Mouse (Mus musculus) limb, embryonic 14.5 days (tissue): ENCODE results near the gene Prkag1. TPM values are rescaled to one million over a fixed set of nuclear protein-coding genes. Genes with fewer than 3 reads are reported as not detected.

Experiments used
- ATAC-seq: fragments of 200-750 bp; cut with Nextera tagmentation; 2 replicates; pipeline ENCODE4 v1.8.0; 2017; ENCODE audit warnings: low read depth, moderate number of reproducible peaks, moderate TSS enrichment; ENCODE audit not compliant: low FRiP score
- DNase-seq: peaks from one replicate; pipeline ENCODE4 v3.0.0-alpha.2; 2015; ENCODE audit warnings: low spot score
- H3K27ac ChIP-seq: fragments of 300-500 bp; sonication (generic); replicated peaks from 2 replicates; pipeline ENCODE4 v1.5.1; 2014; ENCODE audit warnings: low read depth, mild to moderate bottlenecking, low read length, moderate library complexity, mixed read lengths
- H3K27me3 ChIP-seq: fragments of 300-500 bp; sonication (generic); 2 replicates; pipeline ENCODE4 v1.6.1; 2014; ENCODE audit warnings: low read length, mixed read lengths; ENCODE audit not compliant: control insufficient read depth, insufficient read depth
- H3K36me3 ChIP-seq: fragments of 300-500 bp; sonication (generic); 2 replicates; pipeline ENCODE4 v1.6.1; 2014; ENCODE audit warnings: mild to moderate bottlenecking, low read length, moderate library complexity, mixed read lengths; ENCODE audit not compliant: control insufficient read depth, insufficient read depth
- H3K4me1 ChIP-seq: fragments of 300-500 bp; sonication (generic); 2 replicates; pipeline ENCODE4 v1.6.1; 2014; ENCODE audit warnings: antibody characterized with exemption, low read length, mixed read lengths; ENCODE audit not compliant: control insufficient read depth, insufficient read depth
- H3K4me2 ChIP-seq: fragments of 300-500 bp; sonication (generic); replicated peaks from 2 replicates; pipeline ENCODE4 v1.6.1; 2014; ENCODE audit warnings: low read depth, mild to moderate bottlenecking, low read length, moderate library complexity; ENCODE audit not compliant: severe bottlenecking
- H3K4me3 ChIP-seq: fragments of 300-500 bp; sonication (generic); replicated peaks from 2 replicates; pipeline ENCODE4 v1.5.1; 2014; ENCODE audit warnings: low read length
- H3K9ac ChIP-seq: fragments of 300-500 bp; sonication (generic); 2 replicates; pipeline ENCODE4 v1.6.1; 2014; ENCODE audit warnings: mild to moderate bottlenecking, low read depth, low read length, moderate library complexity; ENCODE audit not compliant: severe bottlenecking
- H3K9me3 ChIP-seq: fragments of 300-500 bp; sonication (generic); 2 replicates; pipeline ENCODE4 v1.6.1; 2016; ENCODE audit warnings: low read length; ENCODE audit not compliant: control insufficient read depth
- POLR2A ChIP-seq: fragments of 200-500 bp; IDR thresholded peaks from 2 replicates; pipeline ENCODE4 v1.8.0; 2012; ENCODE audit warnings: inconsistent platforms, mild to moderate bottlenecking, moderate library complexity, borderline replicate concordance; ENCODE audit not compliant: insufficient read depth, insufficient read length; ENCODE audit errors: extremely low read depth
- WGBS: fragments of 180-500 bp; shearing (Covaris S2); extraction: QIAGEN DNeasy Blood & Tissue Kit; methylation state at CpG from one replicate; pipeline ENCODE4 v1.1.7; 2014; 5-methylcytosine and 5-hydroxymethylcytosine counted together
- polyA plus RNA-seq, 2 experiments: library from polyadenylated mRNA; depleted of rRNA in 1 of 2; stranded (reverse) in 1 of 2; unstranded in 1 of 2; fragments of >200 nt; fragmentation: Nextera tagmentation in 1 of 2; extraction: Ambion mirVana in 1 of 2; gene quantifications; 2 replicates each; pipeline versions ENCODE4 v1.2.1 to v1.2.3; 2012 to 2014

Gene Prkag1
- polyA plus RNA-seq, 2 experiments = 82.3 to 93.7 TPM

DNA sequence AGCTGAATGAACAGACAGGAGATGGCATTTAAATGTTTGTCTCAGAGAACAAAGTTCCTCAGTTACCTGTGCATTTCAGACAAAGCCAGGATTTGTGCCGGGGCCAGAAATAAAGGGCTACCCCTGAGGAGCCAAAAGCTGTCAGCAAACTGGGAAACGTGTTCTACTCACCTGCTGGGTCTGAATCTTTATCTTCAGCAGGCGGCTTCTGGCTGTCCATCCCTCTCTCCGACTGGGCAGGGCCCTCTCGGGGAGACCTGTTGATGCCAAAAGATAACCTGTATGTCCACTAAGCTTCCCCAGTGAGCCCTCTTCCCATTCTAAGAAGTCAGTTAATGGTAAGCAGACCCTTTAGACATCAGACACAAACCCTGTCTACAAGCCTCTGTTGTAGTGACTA lies 35.2 kb upstream of the Prkag1 start:
- Histone ChIP-seq H3K36me3 (peaks cover 52% of the 10 kb centered on the region), H3K4me2 (no peak overlapping the region), H3K9me3 (no peaks in the 10 kb centered on the region), H3K4me1 (peaks cover 25% of the 10 kb centered on the region), H3K9ac (no peak overlapping the region), H3K4me3 (no peak overlapping the region), H3K27me3 (no peaks in the 10 kb centered on the region), H3K27ac (no peak overlapping the region)
- no peak for DNase-seq
- 81% methylated on average over 5 of the region's 5 CpGs for WGBS
- TF ChIP-seq POLR2A = no peak
- no peak for ATAC-seq

DNA sequence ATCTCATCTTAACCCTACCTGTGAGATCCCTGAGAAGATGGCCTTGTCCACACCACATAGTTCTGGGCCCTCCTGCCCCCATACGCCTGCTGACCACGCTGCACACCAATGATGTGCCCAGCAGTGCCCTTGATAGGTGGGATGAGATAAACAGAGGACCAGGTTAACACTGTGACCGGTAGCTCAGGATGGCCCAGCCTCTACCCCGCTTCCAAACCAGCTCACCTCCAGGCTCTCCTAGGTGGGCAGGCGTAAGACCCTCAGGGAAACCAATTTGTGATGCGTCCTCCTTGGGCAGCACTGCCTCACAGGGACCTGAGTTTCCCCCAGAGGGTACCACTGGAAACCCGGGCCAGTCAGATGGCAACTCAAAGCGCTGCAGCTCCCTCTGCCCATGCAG lies 34.5 kb upstream of the Prkag1 start:
- no peak for ATAC-seq

DNA sequence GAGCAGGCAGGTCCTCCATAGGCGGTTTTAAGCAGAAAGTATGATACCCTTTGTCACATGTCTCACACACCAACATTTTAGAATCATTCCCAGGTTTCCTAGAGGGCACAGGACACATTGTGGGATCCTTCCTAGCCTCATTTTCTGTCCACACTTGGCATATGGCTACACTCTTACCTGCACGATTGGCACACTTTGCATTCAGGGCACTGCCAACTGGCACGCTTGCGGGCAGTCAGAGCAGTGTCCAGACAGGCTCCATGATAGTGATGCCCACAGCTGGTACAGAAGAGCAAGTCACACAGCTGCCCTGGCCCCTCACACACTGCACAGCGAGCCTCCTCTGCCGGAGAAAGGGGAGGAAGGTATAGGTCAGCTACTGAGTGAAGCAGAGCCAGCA lies 33.6 kb upstream of the Prkag1 start:
- 91% methylated on average over 6 of the region's 6 CpGs for WGBS
- no peak overlapping the region for H3K4me2 ChIP-seq
- ATAC-seq (no peak), DNase-seq (no peak)
- H3K36me3 ChIP-seq = peaks cover 68% of the 10 kb centered on the region
- no peaks in the 10 kb centered on the region for H3K27me3 ChIP-seq
- H3K9ac ChIP-seq = no peak overlapping the region
- peaks cover 25% of the 10 kb centered on the region for H3K4me1 ChIP-seq
- no peak overlapping the region for H3K4me3 ChIP-seq
- no peaks in the 10 kb centered on the region for H3K9me3 ChIP-seq
- no peak for TF ChIP-seq POLR2A
- H3K27ac ChIP-seq = no peak overlapping the region

More for the DNA sequence above, 34.5 kb upstream of the Prkag1 start:
- no peaks in the 10 kb centered on the region for H3K27me3 ChIP-seq
- no peak overlapping the region for H3K27ac ChIP-seq
- H3K4me2 ChIP-seq = no peak overlapping the region
- no peak for DNase-seq
- H3K4me1 ChIP-seq = peaks cover 25% of the 10 kb centered on the region
- H3K9me3 ChIP-seq = no peaks in the 10 kb centered on the region
- TF ChIP-seq POLR2A = no peak
- 94% methylated on average over 8 of the region's 8 CpGs for WGBS
- peaks cover 60% of the 10 kb centered on the region for H3K36me3 ChIP-seq
- no peak overlapping the region for H3K4me3 ChIP-seq
- H3K9ac ChIP-seq = no peak overlapping the region

DNA sequence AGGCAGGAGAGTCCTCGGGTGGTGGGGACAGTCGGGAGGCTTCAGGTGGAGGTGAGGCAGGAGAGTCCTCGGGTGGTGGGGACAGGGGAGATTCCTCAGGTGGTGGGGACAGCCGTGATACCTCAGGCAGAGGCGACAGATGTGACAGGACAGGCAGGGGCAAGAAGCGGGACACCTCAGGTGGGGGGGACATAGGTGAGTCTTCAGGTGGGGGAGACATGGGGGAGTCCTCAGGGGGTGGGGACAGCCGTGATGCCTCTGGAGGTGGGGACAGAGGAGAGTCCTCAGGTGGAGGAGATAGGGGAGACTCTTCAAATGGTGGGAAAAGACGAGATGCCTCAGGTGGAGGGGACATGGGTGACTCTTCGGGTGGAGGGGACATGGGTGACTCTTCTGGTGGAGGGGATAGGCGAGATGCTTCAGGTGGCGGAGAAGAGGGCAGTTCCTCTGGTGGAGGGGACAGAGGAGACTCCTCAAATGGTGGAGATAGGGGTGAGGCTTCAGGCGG lies 32.2 kb upstream of the Prkag1 start:
- no peak for DNase-seq
- Histone ChIP-seq H3K4me1 (peaks cover 10% of the 10 kb centered on the region), H3K9ac (no peak overlapping the region), H3K27me3 (no peaks in the 10 kb centered on the region), H3K9me3 (no peaks in the 10 kb centered on the region), H3K36me3 (peaks cover 82% of the 10 kb centered on the region), H3K4me2 (no peak overlapping the region), H3K4me3 (no peak overlapping the region), H3K27ac (no peak overlapping the region)
- no peak for ATAC-seq
- no peak for TF ChIP-seq POLR2A
- 86% methylated on average over 12 of the region's 12 CpGs for WGBS

DNA sequence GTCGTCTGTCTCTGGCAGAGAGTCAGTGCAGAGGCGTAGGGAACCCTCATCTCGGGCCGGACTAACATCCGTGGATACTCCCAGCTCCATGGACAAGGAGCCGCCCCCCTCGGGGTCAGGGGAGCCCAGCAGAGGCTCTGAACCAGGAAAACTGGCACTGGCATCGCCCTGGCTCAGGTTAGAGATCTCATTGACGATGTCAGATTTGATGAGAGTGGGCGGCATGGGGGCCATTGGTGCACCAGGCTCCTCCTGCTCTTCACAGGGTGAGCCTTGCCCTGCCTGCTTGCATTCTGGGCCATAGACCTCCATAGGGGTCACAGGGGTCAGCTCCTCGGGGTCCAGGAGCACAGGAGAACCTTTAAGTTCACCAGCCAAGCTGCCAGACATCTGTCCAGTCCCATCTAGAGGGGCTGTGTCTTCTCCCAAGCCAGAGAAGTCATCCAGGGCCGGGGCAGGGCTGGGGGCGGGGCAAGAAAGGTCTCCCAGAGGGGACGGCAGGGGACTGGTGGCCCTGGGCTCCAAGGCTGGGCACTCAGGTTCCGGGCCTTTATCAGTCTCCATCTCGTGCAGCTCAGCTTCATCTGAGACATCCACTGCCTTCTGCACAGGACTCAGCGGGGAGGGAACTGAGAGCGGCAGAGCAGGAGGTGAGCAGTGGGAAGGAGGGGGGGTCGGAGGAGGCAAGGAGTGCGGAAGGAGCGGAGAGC lies 30.5 kb upstream of the Prkag1 start:
- H3K36me3 ChIP-seq = peaks cover 98% of the 10 kb centered on the region
- no peaks in the 10 kb centered on the region for H3K4me1 ChIP-seq
- TF ChIP-seq POLR2A = no peak
- no peak for ATAC-seq
- no peak overlapping the region for H3K9ac ChIP-seq
- no peak overlapping the region for H3K4me2 ChIP-seq
- 87% methylated on average over 19 of the region's 21 CpGs for WGBS
- H3K9me3 ChIP-seq = no peaks in the 10 kb centered on the region
- H3K27me3 ChIP-seq = no peaks in the 10 kb centered on the region
- no peak overlapping the region for H3K4me3 ChIP-seq
- no peak overlapping the region for H3K27ac ChIP-seq
- no peak for DNase-seq
